Mouse (Mus musculus): ENCODE data around the gene Olfr486.
"Not testable (repeated sequence)": the region's sequence is repeated elsewhere in the genome, so short reads cannot be mapped to it uniquely, and the experiment has no call there.

The Olfr486 gene

DNA sequence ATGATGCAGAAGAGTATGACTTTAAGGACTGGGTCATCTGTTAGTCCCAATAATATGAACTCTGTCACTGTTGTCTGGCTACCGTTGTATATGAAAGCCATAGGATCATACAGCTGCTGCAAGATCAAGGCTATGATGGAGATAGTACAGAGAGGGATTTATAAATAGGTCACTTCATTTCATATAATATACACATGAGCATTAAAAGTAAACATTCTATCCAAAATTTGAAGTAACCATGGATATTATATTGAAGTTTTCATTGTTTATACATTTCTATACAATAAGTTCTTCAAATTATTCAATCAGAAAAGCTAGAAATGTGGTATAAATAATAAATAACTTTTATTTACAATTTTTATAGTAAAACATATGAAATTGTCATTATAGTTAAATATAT lies at the start of gene Olfr486:
Gene Olfr486 (minus strand): TSS at position 101 of the 400 bp plus-strand sequence.
- DNase-seq (ENCODE audit: low read depth, low spot score), result not testable (repeated sequence)

DNA sequence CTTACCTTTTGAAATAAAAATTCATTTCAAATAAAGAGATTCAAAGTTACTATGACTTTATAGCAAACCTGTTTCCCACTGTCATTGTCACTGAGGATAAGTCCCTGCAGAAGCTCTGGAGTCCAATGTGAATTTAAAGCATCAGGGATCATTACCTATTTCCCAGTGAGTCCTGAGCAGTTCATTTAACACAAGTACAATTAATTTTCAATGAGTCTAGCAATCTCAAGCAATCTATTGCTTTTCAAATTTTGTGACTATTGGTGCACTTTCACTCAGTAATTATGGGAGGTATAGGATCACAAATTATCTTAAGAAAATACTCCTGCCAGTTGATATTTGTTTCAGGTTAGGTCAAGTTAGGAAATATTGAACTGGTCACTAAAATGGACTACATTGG lies 42.0 kb upstream of the Olfr486 start, which contains the start of gene Olfr487:
Gene Olfr487 (minus strand): TSS at position 101 of the 400 bp plus-strand sequence.
- not testable (repeated sequence) for DNase-seq (ENCODE audit: low read depth, low spot score)

GRCm38 (mm10) chr7:108196938-108197337 lies 24.4 kb upstream of the Olfr486 start:
- no peak for DNase-seq (ENCODE audit: low read depth, low spot score)

DNA sequence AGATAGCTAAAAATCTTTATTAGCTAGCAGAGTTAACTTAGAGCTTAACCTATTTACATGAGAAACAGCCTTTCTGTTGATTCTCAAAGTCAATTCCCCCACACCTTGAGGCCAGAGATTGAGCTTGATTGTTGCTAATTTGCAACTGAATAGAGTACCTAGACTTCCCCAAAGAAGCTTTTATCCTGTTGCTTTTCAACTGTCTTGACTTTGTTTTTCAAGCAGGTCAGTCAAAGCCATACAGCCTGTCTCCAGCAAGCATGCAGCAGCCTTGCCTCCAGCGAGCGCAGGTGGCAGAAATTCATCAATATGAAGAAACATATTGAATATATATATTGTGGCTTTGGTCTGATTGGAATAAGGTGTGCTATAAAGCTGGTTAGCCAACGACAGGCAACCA lies 23.8 kb upstream of the Olfr486 start:
- not testable (repeated sequence) for DNase-seq (ENCODE audit: low read depth, low spot score)

DNA sequence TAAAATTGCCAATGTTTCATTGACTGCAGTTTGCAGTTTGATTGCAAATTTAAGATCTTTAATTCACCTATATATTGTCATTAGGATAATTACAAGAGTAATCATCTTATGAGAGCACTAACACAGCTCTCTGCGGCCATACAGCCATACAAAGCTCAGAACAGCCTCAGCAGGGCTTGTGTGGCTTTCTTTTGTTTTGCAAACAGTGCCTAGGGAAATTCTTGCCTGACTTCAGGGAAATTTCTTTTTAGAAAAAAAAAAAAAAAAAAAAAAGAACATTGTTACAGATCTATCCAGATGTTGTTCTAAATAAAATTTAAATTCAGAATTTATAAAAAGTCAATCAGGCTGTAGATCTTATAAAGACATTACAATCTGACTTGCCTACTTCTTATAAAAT lies 20.2 kb upstream of the Olfr486 start:
- not testable (repeated sequence) for DNase-seq (ENCODE audit: low read depth, low spot score)

DNA sequence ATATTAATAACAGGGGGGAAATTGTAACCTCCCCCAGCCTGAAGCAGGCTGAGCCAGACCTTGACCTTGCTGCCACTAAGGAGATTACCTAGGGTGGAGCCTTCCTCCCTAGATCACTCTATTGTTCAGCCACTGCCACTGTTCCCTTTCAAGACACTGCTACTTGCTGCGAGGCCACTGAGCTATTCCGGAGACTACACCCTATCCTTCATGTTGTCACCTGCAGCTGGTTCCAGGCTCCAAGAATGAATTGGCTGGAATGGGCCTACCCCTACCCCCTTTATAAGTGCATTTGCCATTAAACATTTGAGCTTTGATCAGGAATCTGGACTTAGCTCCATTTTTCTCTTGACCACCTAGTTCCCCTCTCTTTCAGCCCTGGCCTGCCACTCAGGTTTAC lies 18.7 kb upstream of the Olfr486 start:
- not testable (repeated sequence) for DNase-seq (ENCODE audit: low read depth, low spot score)

GRCm38 (mm10) chr7:108185237-108185636 lies 12.7 kb upstream of the Olfr486 start:
- not testable (repeated sequence) for DNase-seq (ENCODE audit: low read depth, low spot score)

GRCm38 (mm10) chr7:108184401-108184800 lies 11.9 kb upstream of the Olfr486 start:
- DNase-seq (ENCODE audit: low read depth, low spot score), result not testable (repeated sequence)

GRCm38 (mm10) chr7:108159771-108160170 lies 12.8 kb downstream of the Olfr486 start, which contains the start of gene Olfr485:
TSS of gene Olfr485 (minus strand) at chr7:108159871.
- no peak for DNase-seq (ENCODE audit: low read depth, low spot score)

DNA sequence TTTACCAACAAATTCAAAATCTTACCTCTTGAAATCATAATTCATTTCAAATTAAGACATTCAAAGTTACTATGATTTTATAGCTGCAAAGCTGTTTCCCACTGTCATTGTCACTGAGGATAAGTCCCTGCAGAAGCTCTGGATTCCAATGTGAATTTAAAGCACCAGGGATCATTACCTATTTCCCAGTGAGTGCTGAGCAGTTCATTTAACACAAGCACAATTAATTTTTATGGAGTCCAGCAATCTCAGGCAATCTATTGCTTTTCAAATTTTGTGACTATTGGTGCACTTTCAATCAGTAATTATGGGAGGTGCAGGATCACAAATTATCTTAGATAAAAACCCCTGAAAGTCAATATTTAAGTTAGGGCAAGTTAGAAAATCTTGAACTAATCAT lies 45.2 kb downstream of the Olfr486 start, which contains the start of gene Olfr484:
Gene Olfr484 (minus strand): TSS at position 101 of the 400 bp plus-strand sequence.
- DNase-seq (ENCODE audit: low read depth, low spot score), result no peak

All from embryo, embryonic 11.5 days (tissue).